Mouse (Mus musculus): Measurements from ENCODE around the gene Rorb. TPM values are rescaled to one million over a fixed set of nuclear protein-coding genes. Genes with fewer than 3 reads are reported as not detected.

The Rorb gene
- polyA plus RNA-seq (2014; fragmentation: Illumina TruSeq; extraction: RNeasy Lipid Tissue Mini Kit (QIAGEN cat#74804); ENCODE audit: low read depth, low replicate concordance) = 0.49 TPM

DNA sequence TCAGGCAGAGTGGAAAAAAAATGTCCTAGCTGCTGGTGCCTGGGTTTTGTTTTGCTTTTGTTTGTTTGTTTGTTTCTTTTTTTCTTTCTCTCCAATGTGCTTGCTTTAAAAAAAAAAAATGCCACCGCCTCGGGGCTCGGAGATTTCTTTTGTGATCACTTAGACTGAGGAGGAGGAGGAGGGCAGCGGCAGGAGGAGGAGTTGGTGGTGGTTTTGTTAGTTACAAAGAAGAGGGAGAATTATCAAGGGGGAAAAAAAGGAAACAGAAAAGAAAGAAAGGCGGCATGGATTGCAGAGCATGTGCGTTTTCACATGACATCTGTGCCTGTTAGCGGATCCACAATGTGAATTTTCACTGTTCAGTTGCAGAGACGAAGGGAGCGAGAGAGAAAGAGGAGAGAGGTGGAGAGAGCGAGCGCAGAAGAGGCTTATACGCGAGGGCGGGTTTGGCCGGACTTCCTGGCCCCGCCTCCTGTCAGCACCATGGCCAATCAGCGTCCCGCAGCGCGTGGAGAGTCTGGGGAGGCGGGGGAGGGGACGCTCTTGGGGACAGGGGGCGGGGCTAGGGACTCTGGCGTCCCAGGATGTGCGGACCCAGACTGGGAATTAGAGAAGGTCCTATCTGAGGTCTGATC is at the start of gene Rorb:
Gene Rorb (minus strand): TSS at position 404 of the 635 bp plus-strand sequence.

